Mouse (Mus musculus) liver, embryonic 16.5 days (tissue): ENCODE measurements at regions not wholly inside any gene's neighbourhood (a gene's known extent, or its start where the extent isn't known, plus 50 kb on each side); places are given as distances from the start of the nearest gene placed in this dataset.

Source experiments
- ATAC-seq: fragments of 200-750 bp; cut with Nextera tagmentation; 2 replicates; pipeline ENCODE4 v1.8.0; 2017; ENCODE audit warnings: low read depth, mild to moderate bottlenecking, moderate number of reproducible peaks, moderate library complexity
- H3K27ac ChIP-seq: fragments of 300-500 bp; sonication (generic); 2 replicates; pipeline ENCODE4 v1.5.1; 2014; ENCODE audit warnings: mild to moderate bottlenecking, low read length
- H3K27me3 ChIP-seq: fragments of 300-500 bp; sonication (generic); 2 replicates; pipeline ENCODE4 v1.6.1; 2014; ENCODE audit warnings: low read depth, low read length, mixed read lengths; ENCODE audit not compliant: control insufficient read depth, insufficient read depth
- H3K36me3 ChIP-seq: fragments of 300-500 bp; sonication (generic); 2 replicates; pipeline ENCODE4 v1.6.1; 2014; ENCODE audit warnings: mild to moderate bottlenecking; ENCODE audit not compliant: control insufficient read depth, insufficient read depth
- H3K4me1 ChIP-seq: fragments of 300-500 bp; sonication (generic); 2 replicates; pipeline ENCODE4 v1.6.1; 2014; ENCODE audit warnings: low read depth, low read length, mixed read lengths; ENCODE audit not compliant: control insufficient read depth
- H3K4me2 ChIP-seq: fragments of 300-500 bp; sonication (generic); 2 replicates; pipeline ENCODE4 v1.6.1; 2014; ENCODE audit warnings: low read depth, low read length, mixed read lengths
- H3K4me3 ChIP-seq: fragments of 300-500 bp; sonication (generic); 2 replicates; pipeline ENCODE4 v1.5.1; 2014; ENCODE audit warnings: low read depth, mild to moderate bottlenecking, low read length
- H3K9ac ChIP-seq: fragments of 300-500 bp; sonication (generic); 2 replicates; pipeline ENCODE4 v1.6.1; 2014; ENCODE audit warnings: low read depth, low read length
- H3K9me3 ChIP-seq: fragments of 300-500 bp; sonication (generic); replicated peaks from 2 replicates; pipeline ENCODE4 v1.6.1; 2016; ENCODE audit warnings: low read length; ENCODE audit not compliant: control insufficient read depth
- WGBS: fragments of 180-500 bp; shearing (Covaris S2); extraction: QIAGEN DNeasy Blood & Tissue Kit; methylation state at CpG from one replicate; pipeline ENCODE4 v1.1.7; 2014; ENCODE audit not compliant: insufficient replicate concordance; 5-methylcytosine and 5-hydroxymethylcytosine counted together

DNA sequence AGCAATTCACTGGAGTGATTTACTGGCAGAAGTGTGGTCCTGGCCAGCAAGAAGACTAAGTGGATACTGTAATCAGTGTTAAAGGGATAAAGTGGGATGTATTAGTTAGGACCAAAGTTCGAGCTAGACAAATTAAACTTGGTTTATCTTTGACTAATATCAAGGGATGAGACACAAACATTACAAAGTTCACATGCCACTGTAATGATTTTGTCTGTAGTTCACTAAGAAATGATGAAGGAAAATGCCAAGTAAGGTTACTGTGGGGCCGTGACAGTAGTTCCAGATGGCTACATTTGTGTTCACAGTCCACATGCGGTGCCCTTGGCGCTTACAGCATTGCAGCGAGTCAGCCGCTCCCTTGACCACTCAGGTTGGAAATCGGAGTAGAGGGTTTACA lies 458.2 kb upstream of the Pkn2 start:
- Histone ChIP-seq H3K36me3 (no peaks in the 10 kb centered on the region), H3K27ac (no peak overlapping the region), H3K4me3 (no peak overlapping the region), H3K4me2 (no peak overlapping the region), H3K4me1 (no peaks in the 10 kb centered on the region), H3K9ac (no peak overlapping the region), H3K27me3 (no peaks in the 10 kb centered on the region), H3K9me3 (no peaks in the 10 kb centered on the region)
- no peak for ATAC-seq
- 69% methylated on average over 7 of the region's 7 CpGs for WGBS

DNA sequence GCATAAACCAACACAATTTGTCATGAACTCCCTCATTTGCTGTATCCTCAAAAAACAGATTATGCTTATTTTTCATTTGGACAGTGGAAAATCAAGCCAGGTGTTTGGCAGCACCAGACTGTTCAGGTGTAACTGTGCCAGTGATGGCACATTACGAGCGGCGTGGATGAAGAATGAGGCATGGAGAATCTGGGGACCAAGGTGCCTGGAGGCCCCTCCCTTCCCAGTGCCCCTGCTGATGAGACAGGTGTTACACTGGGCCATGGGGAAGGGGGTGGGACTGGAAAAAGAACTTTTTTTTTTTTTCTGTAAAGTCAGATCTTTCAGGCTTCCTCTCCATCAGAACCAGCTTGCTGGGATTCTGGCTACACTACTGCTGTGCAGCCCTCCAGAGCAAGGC lies 451.5 kb upstream of the Pkn2 start:
- H3K27ac ChIP-seq, result no peak overlapping the region
- no peaks in the 10 kb centered on the region for H3K36me3 ChIP-seq
- no peak overlapping the region for H3K4me3 ChIP-seq
- no peaks in the 10 kb centered on the region for H3K9me3 ChIP-seq
- no peak overlapping the region for H3K9ac ChIP-seq
- H3K4me2 ChIP-seq, result no peak overlapping the region
- 77% methylated on average over 3 of the region's 3 CpGs for WGBS
- no peak for ATAC-seq
- H3K4me1 ChIP-seq, result no peaks in the 10 kb centered on the region
- no peaks in the 10 kb centered on the region for H3K27me3 ChIP-seq

DNA sequence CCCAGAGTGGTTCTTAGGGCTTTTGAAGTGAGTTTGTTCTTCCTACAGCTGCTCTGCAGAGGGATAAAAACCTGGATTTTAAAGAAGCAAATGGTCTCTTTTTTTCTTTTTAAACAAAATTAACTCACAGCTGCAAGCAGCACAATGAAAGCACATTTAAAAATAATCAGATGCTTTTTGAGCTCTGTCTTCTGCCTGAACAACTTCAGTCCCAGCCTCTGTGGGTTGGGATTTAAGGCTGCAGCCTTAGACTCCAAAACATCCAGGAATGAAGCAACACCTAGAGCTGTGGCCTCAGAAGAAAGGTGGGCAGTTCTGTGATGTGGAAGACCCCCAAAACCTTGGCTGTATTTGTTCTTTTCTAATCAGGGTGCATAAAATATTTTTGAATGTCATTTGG lies 446.7 kb upstream of the Pkn2 start:
- Histone ChIP-seq H3K9ac (no peak overlapping the region), H3K9me3 (no peaks in the 10 kb centered on the region), H3K27ac (no peak overlapping the region), H3K4me1 (no peaks in the 10 kb centered on the region), H3K36me3 (no peaks in the 10 kb centered on the region), H3K27me3 (no peaks in the 10 kb centered on the region), H3K4me3 (no peak overlapping the region), H3K4me2 (no peak overlapping the region)
- no peak for ATAC-seq

DNA sequence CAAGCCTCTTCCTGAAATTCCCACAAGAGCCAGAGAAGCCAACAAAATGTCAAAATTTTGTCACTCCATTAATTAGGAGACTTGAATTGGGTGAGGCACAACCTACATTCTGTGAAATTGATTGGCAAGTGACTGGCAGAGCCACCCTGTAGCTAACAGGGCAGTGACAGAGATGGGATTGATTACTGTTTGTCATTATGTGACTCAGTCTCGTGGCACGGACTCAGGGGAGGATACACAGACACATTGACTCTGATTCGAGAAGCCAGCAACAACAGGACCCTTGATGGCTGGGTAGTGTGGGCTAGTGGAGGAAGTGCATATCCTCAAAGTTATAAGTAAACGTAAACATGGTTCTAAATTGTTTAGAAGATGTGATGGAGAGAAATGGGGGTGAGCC lies 445.8 kb upstream of the Pkn2 start:
- no peak overlapping the region for H3K4me2 ChIP-seq
- no peak overlapping the region for H3K27ac ChIP-seq
- no peak overlapping the region for H3K9ac ChIP-seq
- no peak overlapping the region for H3K4me3 ChIP-seq
- H3K36me3 ChIP-seq, result no peaks in the 10 kb centered on the region
- WGBS, result 40% methylated on average over 4 of the region's 4 CpGs
- ATAC-seq, result no peak
- no peaks in the 10 kb centered on the region for H3K4me1 ChIP-seq
- H3K9me3 ChIP-seq, result no peaks in the 10 kb centered on the region
- H3K27me3 ChIP-seq, result no peaks in the 10 kb centered on the region

DNA sequence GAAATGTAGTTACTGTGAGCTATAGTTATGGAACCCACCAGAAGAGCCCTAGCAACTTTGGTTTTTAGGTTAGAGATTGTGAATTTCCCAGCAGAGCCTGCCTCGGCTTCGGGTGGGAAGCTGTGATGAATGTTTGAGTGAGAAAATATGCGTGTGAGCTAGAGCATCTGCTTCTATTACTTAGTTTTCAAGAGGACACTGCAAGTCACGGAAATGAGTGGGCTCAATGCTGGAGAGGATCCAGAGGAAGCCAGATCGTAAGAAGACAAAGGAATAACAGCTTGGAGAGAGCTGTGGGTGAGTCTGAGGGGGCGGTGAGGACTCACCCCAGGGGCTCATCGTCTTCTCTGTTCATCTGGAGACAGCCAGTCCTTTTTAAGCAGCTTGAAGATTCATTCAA lies 434.7 kb upstream of the Pkn2 start:
- H3K9ac ChIP-seq, result no peak overlapping the region
- no peak overlapping the region for H3K27ac ChIP-seq
- no peak overlapping the region for H3K4me2 ChIP-seq
- 58% methylated on average over 7 of the region's 7 CpGs for WGBS
- no peak for ATAC-seq
- no peaks in the 10 kb centered on the region for H3K36me3 ChIP-seq
- H3K27me3 ChIP-seq, result no peaks in the 10 kb centered on the region
- H3K9me3 ChIP-seq, result no peaks in the 10 kb centered on the region
- H3K4me3 ChIP-seq, result no peak overlapping the region
- no peaks in the 10 kb centered on the region for H3K4me1 ChIP-seq

DNA sequence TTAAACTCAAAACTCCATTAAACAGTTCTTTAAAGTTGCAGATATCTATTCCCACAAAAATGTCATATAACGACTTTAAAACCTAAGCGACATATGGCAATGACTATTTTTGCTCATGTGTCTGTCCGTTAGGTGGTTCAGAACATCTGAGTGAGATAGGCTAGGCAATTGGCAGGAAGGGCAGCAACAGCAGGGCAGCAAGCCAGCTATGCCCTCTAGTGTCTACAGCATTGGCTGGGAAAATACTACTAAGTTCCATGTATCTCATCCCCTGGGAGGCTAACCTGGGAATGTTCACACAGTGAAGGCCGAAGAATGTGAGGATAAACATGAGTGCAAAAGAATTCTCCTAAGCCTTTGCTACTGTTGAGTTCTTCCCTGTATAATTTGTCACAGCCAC lies 410.0 kb upstream of the Pkn2 start:
- Histone ChIP-seq H3K36me3 (no peaks in the 10 kb centered on the region), H3K4me1 (no peaks in the 10 kb centered on the region), H3K27me3 (no peaks in the 10 kb centered on the region), H3K4me2 (no peak overlapping the region), H3K9ac (no peak overlapping the region), H3K4me3 (no peak overlapping the region), H3K27ac (no peak overlapping the region), H3K9me3 (no peaks in the 10 kb centered on the region)
- WGBS, result 54% methylated on average over 4 of the region's 4 CpGs
- no peak for ATAC-seq

DNA sequence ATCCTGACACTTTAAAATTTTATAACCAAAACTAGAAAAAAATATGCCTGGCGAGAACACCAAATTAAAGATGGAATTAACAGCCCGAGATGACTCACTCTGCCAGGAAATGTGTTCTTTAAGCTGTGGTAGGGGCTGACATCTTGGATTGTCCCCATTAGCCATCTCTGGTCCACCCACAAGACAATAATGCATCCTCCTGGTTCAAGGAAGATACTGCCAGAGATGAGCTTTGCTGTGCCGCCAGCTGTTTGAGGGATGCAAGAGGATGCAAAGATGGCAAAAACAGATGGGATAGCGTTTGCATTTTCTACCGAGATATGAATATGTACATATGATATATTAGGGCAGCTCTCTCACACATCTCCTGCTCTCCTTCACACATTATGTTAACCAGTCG lies 382.3 kb upstream of the Pkn2 start:
- Histone ChIP-seq H3K4me2 (no peak overlapping the region), H3K9me3 (no peaks in the 10 kb centered on the region), H3K9ac (no peak overlapping the region), H3K27me3 (no peaks in the 10 kb centered on the region), H3K4me1 (no peaks in the 10 kb centered on the region), H3K27ac (no peak overlapping the region), H3K36me3 (no peaks in the 10 kb centered on the region), H3K4me3 (no peak overlapping the region)
- WGBS, result 55% methylated on average over 6 of the region's 6 CpGs
- ATAC-seq, result no peak

DNA sequence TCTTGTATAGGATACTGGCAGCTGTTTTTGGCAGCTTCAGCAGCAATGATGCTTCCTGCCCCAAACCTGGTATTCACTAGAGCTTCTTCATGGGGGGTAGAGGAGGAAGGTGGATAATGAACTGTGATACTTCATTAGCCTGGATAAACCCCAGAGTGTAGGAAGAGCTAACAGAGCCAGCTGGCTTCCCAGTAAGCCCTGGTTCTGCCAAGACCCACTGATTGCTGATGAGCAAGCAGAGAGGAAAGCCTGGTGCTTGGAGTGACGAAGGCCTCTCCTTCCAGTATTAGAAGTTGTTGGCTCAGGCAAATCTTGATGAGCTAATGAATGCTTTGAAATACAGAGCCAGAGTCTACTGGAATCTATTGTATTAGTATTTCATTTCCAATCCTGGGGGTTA lies 370.8 kb upstream of the Pkn2 start:
- H3K9me3 ChIP-seq, result no peaks in the 10 kb centered on the region
- no peak for ATAC-seq
- H3K27ac ChIP-seq, result no peak overlapping the region
- no peaks in the 10 kb centered on the region for H3K4me1 ChIP-seq
- no peak overlapping the region for H3K4me3 ChIP-seq
- no peaks in the 10 kb centered on the region for H3K36me3 ChIP-seq
- no peak overlapping the region for H3K9ac ChIP-seq
- 52% methylated on average over 1 of the region's 1 CpGs for WGBS
- H3K27me3 ChIP-seq, result no peaks in the 10 kb centered on the region
- H3K4me2 ChIP-seq, result no peak overlapping the region

DNA sequence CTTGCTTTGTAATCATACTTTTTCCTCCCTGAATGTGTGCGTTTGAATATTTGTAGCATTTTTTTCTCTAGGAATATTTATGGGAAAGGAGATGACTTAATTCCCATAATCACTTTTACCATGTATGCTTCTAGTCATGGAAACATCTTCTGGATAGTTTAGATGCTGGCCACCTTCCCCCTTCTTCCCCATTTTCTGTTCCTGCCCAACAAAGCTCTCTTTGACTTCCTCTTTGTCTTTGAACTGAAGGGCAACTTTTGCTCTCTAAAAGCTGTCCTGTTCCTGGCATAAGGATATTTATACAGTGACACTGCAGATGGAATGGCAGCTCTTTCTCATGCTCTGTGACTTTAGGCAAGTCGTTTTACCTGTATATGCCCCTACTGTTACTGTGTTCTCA lies 370.2 kb upstream of the Pkn2 start:
- H3K36me3 ChIP-seq, result no peaks in the 10 kb centered on the region
- H3K9me3 ChIP-seq, result no peaks in the 10 kb centered on the region
- ATAC-seq, result no peak
- H3K4me2 ChIP-seq, result no peak overlapping the region
- H3K9ac ChIP-seq, result no peak overlapping the region
- WGBS, result 51% methylated on average over 2 of the region's 2 CpGs
- H3K27ac ChIP-seq, result no peak overlapping the region
- H3K4me1 ChIP-seq, result no peaks in the 10 kb centered on the region
- H3K27me3 ChIP-seq, result no peaks in the 10 kb centered on the region
- no peak overlapping the region for H3K4me3 ChIP-seq

DNA sequence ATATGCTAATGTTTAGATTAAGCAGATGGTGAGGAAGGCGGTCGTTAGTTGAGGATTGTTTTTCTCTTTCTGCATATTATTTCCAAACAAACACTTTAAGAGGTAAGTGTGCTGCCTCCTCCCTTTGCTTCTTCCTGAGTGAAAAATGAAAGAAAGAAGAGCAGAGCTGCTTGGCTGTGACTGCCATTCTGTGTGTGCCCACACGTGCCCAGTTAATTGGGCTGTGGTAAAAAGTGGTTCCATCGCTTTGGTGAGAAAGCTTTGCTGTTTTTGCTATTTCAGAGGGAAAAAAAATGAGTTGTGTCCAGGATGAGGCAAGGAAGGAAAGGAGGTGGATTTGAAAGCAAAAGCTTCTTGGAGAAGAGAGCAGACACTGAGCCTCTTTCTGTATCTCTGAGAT lies 360.9 kb upstream of the Pkn2 start:
- Histone ChIP-seq H3K27ac (no peak overlapping the region), H3K36me3 (no peaks in the 10 kb centered on the region), H3K4me1 (no peaks in the 10 kb centered on the region), H3K27me3 (no peaks in the 10 kb centered on the region), H3K9me3 (no peaks in the 10 kb centered on the region), H3K9ac (no peak overlapping the region), H3K4me3 (no peak overlapping the region), H3K4me2 (no peak overlapping the region)
- ATAC-seq, result no peak
- WGBS, result 53% methylated on average over 4 of the region's 4 CpGs
